Mouse (Mus musculus) heart, adult 11 months (tissue): ENCODE data around the gene Adap2.

ENCODE experiments used
- DNase-seq: peaks from one replicate; pipeline ENCODE4 v3.0.0; 2022

Adap2 gene

DNA sequence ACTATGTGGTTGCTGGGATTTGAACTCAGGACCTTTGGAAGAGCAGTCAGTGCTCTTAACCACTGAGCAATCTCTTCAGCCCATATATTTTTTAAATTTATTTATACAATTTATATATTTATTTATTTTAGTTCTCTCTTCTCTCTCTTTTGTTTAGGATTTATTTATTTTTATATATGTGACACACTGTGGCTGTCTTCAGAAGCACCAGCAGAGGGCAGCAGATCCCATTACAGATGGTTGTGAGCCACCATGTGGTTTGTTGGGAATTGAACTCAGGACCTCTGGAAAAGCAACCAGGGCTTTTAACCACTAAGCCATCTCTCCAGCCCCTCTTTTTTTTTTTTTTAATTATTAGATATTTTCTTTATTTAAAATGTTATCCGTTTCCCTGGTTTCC is 46.4 kb downstream of the Adap2 start:
- peak; percentile 79 for DNase-seq

DNA sequence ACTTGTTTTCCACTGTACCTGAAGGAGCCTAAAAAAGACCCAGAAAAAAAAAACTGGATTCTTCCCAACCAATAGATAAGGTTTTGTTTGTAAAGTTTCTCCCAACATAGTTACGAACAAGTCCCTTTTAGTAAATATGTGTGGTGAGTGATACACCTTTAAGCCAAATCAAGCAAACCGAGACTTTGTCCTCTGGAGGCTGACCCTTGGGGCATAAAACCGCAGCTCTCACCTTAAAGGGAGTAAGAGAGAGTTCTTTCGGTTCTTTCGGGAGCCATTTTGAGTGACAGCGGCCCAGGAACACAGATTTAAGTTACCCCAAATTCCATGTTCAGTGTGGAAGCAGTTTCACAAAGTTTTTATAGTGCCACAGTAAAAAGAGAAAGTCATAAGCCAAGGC is 48.4 kb downstream of the Adap2 start:
- peak; percentile 55 for DNase-seq

DNA sequence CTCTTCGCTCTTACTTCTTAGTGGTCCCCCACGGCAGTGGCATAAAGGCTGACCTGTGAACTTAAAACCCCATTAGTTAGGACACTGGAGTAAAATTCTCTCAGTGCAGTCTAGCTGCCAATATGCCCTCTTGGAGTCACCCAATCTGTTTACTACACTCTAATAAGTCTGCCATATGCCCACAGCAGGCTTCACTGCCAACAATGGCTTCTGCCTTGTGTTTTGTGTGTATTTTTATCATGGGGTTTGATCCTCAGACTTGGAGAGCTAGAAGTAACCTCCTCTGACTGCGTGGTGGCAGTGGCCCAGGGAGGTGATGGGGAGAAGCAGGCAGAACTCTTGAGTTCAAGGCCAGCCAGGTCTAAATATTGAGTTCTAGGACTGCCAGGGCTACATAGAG is 50.1 kb downstream of the Adap2 start:
- DNase-seq: peak; percentile 46

DNA sequence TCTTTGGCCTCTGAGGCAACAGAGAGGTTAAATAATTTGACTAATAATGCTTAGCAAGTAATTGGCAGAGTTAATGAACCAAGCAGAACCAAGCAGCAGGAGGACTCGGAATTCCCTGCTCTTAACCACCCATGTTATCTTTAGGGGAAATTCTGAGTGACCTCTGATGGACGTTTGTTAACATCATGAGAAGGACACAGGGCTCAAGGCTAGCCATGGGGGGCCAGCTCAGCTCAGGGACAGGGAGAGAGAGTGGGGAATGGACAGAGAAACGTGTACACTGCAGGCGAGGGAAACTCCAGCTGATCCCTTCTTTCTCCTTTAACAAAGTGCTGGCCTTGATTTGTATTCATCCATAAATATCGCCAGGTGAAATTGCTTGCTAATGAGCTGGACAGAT is 51.0 kb downstream of the Adap2 start:
- DNase-seq: peak; percentile 68

DNA sequence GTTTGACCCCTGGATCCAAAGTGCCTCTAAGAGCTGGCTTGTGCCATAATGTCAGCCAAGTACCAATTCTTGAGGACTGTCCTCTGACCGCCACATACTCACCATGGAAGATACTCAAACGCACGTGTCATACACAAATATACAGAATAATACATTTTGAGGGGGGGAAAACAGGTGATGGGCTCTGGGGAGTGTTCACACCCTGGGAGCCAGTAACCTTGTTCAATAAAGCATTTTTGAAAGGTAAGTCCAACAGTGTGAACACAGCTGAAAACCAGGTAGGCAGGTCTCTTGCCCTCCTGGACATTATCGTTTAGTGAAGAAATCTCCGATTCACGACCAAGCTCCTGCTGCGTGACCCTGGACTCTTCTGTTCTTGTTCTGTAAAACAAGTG is 54.6 kb downstream of the Adap2 start:
- DNase-seq: no peak

DNA sequence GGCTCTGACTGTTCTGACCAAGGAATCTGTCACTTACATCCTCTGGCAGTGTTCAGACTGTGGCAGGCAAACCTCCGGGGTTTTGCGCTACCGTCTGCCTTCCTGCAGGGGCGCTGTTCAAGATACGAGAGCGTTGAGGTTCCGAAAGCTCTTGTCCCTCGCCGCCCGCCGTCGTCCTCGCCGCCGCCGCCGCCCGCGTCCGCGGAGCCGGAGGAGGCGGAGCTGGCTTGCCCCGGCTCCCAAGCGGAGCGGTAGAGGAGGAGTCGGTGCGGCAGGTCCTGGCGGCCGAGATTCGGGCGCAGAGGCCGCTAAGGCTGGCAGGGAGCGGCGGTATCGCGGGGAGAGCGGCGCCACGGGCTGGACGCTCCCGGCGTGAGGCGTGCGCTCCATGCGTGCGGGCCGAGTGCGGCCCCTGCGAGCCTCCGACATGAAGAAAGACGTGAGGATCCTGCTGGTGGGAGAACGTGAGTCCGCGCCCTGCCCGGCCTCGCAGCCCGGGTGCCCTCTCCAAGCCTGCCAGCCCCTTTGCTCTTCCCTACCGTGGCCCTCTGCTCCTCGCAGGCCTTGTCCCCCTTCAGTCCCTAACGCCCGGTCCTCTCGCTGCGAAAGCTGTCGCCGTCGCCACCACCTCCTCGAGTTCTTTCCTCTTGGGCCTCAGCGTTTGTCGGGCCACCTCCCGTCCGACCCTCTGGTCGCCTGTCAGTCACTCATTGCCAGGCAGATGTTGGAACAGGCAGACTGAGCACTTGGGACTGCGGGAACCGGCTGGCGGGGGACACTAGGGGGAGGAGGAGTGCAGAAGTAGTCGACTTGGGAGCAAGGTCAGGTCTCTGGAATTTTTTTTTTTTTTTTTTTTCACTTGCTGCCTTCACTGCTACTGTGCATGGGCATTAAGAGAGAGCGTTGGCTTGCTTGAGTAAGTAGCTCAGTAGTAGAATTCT is 55.2 kb downstream of the Adap2 start, which contains the start of gene Rhot1:
TSS of gene Rhot1 (plus strand) at position 160 of the 941 bp plus-strand sequence.
- DNase-seq: peak; percentile 99

DNA sequence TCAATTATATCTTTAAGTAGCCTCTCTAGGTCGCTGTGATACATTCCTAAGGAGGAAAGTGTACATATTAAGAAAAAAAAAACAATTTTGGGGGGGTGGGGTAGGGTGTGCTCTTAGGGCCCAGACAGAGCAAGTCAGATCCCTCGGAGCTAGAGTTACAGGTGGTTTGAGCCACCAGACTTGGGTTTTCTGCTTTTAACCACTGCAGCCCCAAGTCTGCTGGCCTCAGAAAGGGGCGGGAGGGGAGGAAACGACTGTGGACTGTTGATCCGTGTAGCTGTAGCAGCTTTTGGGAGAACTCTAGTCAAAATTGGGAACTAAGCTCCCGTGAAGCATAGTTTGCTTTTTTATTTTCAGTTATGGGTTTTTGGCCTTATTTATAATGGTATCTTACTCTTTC is 56.4 kb downstream of the Adap2 start:
- DNase-seq: peak; percentile 73

DNA sequence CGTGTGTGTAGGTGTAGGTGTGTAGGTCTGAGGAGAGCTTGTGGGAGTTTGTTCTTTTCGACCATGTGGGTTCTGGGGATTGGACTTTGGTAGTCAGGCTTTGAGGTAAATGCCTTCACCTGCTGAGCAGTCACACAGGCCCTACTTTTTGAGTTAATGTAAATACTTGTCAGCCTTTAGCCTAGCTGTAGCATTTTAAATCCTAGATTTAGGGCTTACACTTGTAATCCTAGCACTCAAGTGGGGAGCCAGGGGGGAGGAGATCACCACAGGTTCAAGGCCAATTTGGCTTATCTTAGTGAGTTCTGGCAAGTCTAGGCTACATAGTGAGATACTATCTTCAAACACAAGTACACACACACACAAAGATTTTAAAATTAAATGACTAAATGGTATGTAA is 58.4 kb downstream of the Adap2 start:
- DNase-seq: no peak

DNA sequence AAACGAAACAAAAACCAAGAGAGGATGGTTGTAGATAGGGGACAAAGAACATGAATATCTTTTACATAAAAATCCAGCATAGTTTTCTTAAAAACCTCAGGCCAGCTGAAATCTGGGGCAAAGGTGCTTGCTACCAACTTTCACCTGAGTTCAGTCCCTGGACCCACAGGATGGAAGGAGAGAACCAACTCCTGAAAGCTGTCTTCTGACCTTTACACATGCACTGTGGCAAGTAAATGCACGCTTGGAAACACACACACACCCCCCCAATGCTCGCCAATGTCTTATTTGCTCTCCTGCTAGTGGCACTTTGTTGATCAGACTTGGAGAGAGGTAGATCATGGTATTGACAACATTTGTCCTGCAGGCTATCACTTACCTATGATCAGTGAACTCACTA is 61.4 kb downstream of the Adap2 start:
- peak; percentile 70 for DNase-seq

DNA sequence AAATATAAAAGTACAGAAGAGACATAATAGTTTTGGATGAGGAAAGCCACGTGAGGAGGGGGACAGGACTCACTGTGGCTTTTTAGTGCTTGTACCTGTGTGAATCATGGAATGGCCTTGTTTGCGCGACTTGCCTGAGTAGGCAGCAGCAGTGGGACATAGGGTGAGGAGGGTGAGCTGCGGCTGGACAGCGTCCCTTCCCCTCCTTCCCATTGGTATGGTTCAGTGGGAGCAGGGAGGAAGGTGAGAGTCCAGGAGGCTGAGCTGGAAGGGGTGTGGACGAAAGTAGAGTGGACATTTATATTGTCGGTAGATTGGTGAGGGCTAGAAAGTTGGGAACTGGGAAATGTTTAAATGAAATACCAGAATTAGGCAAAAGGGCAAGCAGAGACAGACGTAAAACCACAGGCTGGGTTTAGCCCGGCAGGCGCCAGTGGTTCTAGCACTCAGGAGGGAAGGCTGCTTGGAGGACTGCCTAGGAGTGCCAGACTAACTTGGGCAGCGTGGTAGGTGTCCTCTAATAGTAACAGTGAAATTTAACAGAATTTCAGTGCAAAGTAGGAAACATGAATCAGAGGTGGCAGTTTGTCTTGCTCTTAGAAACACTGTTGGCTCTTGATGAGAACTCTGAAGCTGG is 64.9 kb downstream of the Adap2 start:
- DNase-seq: peak; percentile 83
